Mouse (Mus musculus) hindbrain, embryonic 12.5 days (tissue): ENCODE measurements at regions not wholly inside any gene's neighbourhood (a gene's known extent, or its start where the extent isn't known, plus 50 kb on each side); places are given as distances from the start of the nearest gene placed in this dataset.

Source experiments
- ATAC-seq: fragments of 200-750 bp; cut with Nextera tagmentation; 2 replicates; pipeline ENCODE4 v1.8.0; 2017; ENCODE audit warnings: moderate TSS enrichment; ENCODE audit not compliant: low FRiP score
- H3K27ac ChIP-seq: fragments of 300-500 bp; sonication (generic); 2 replicates; pipeline ENCODE4 v1.5.1; 2016; ENCODE audit warnings: mild to moderate bottlenecking
- H3K27me3 ChIP-seq: fragments of 300-500 bp; sonication (generic); 2 replicates; pipeline ENCODE4 v1.6.1; 2016; ENCODE audit warnings: mild to moderate bottlenecking
- H3K36me3 ChIP-seq: fragments of 300-500 bp; sonication (generic); 2 replicates; pipeline ENCODE4 v1.6.1; 2016; ENCODE audit warnings: mild to moderate bottlenecking
- H3K4me1 ChIP-seq: fragments of 300-500 bp; sonication (generic); 2 replicates; pipeline ENCODE4 v1.6.1; 2016
- H3K4me2 ChIP-seq: fragments of 300-500 bp; sonication (generic); replicated peaks from 2 replicates; pipeline ENCODE4 v1.6.1; 2016; ENCODE audit warnings: mild to moderate bottlenecking
- H3K4me3 ChIP-seq: fragments of 300-500 bp; sonication (generic); 2 replicates; pipeline ENCODE4 v1.5.1; 2016; ENCODE audit warnings: mild to moderate bottlenecking
- H3K9ac ChIP-seq: fragments of 300-500 bp; sonication (generic); 2 replicates; pipeline ENCODE4 v1.6.1; 2016; ENCODE audit warnings: mild to moderate bottlenecking, moderate library complexity
- H3K9me3 ChIP-seq: fragments of 300-500 bp; sonication (generic); replicated peaks from 2 replicates; pipeline ENCODE4 v1.6.1; 2016; ENCODE audit warnings: mild to moderate bottlenecking
- WGBS: fragments of 180-500 bp; shearing (Covaris S2); methylation state at CpG from one replicate; pipeline ENCODE4 v1.1.7; 2016; 5-methylcytosine and 5-hydroxymethylcytosine counted together

GRCm38 (mm10) chr11:44136024-44136423 is 235.0 kb upstream of the Adra1b start:
- no peaks in the 10 kb centered on the region for H3K4me1 ChIP-seq

GRCm38 (mm10) chr11:44142996-44143395 is 242.0 kb upstream of the Adra1b start:
- no peak overlapping the region for H3K4me2 ChIP-seq
- H3K4me3 ChIP-seq = no peak overlapping the region
- no peaks in the 10 kb centered on the region for H3K9me3 ChIP-seq
- ATAC-seq = no peak
- WGBS = 94% methylated on average over 4 of the region's 4 CpGs
- no peak overlapping the region for H3K9ac ChIP-seq
- H3K36me3 ChIP-seq = no peaks in the 10 kb centered on the region
- no peaks in the 10 kb centered on the region for H3K4me1 ChIP-seq
- no peak overlapping the region for H3K27ac ChIP-seq
- H3K27me3 ChIP-seq = no peaks in the 10 kb centered on the region

More at GRCm38 (mm10) chr11:44136024-44136423, 235.0 kb upstream of the Adra1b start:
- ATAC-seq = no peak
- H3K27ac ChIP-seq = no peak overlapping the region
- WGBS = 86% methylated on average over 3 of the region's 3 CpGs
- no peaks in the 10 kb centered on the region for H3K27me3 ChIP-seq
- no peak overlapping the region for H3K4me2 ChIP-seq
- H3K9ac ChIP-seq = no peak overlapping the region
- no peaks in the 10 kb centered on the region for H3K36me3 ChIP-seq
- no peak overlapping the region for H3K4me3 ChIP-seq
- H3K9me3 ChIP-seq = no peaks in the 10 kb centered on the region

- Histone ChIP-seq H3K27ac (no peak overlapping the region), H3K9ac (no peak overlapping the region), H3K4me2 (no peak overlapping the region), H3K9me3 (no peaks in the 10 kb centered on the region), H3K36me3 (no peaks in the 10 kb centered on the region), H3K4me1 (no peaks in the 10 kb centered on the region), H3K27me3 (no peaks in the 10 kb centered on the region), H3K4me3 (no peak overlapping the region)
- WGBS = 82% methylated on average over 3 of the region's 3 CpGs
- no peak for ATAC-seq
Observed at GRCm38 (mm10) chr11:44144477-44144876, 243.5 kb upstream of the Adra1b start.

GRCm38 (mm10) chr11:44146419-44146818 is 245.4 kb upstream of the Adra1b start:
- H3K27ac ChIP-seq = no peak overlapping the region
- no peak overlapping the region for H3K9ac ChIP-seq
- H3K36me3 ChIP-seq = no peaks in the 10 kb centered on the region
- WGBS = 92% methylated on average over 3 of the region's 3 CpGs
- H3K9me3 ChIP-seq = no peaks in the 10 kb centered on the region
- ATAC-seq = no peak
- no peaks in the 10 kb centered on the region for H3K27me3 ChIP-seq
- no peak overlapping the region for H3K4me3 ChIP-seq
- H3K4me2 ChIP-seq = no peak overlapping the region
- H3K4me1 ChIP-seq = no peaks in the 10 kb centered on the region

- H3K9me3 ChIP-seq = no peaks in the 10 kb centered on the region
- no peak overlapping the region for H3K27ac ChIP-seq
- no peak overlapping the region for H3K4me3 ChIP-seq
- H3K9ac ChIP-seq = no peak overlapping the region
- H3K4me2 ChIP-seq = no peak overlapping the region
- H3K27me3 ChIP-seq = no peaks in the 10 kb centered on the region
- WGBS = 91% methylated on average over 3 of the region's 3 CpGs
- no peaks in the 10 kb centered on the region for H3K36me3 ChIP-seq
- 0 out of 2 replicates have a peak, but pooled peaks cover 5% of the 10 kb centered on the region for H3K4me1 ChIP-seq
- no peak for ATAC-seq
Observed at GRCm38 (mm10) chr11:44153576-44153975, 246.3 kb upstream of the Il12b start.

GRCm38 (mm10) chr11:44155591-44155990 is 244.3 kb upstream of the Il12b start:
- H3K4me3 ChIP-seq = no peak overlapping the region
- no peaks in the 10 kb centered on the region for H3K9me3 ChIP-seq
- no peaks in the 10 kb centered on the region for H3K36me3 ChIP-seq
- 0 out of 2 replicates have a peak, but pooled peaks cover 5% of the 10 kb centered on the region for H3K4me1 ChIP-seq
- no peak overlapping the region for H3K9ac ChIP-seq
- no peaks in the 10 kb centered on the region for H3K27me3 ChIP-seq
- WGBS = 52% methylated on average over 2 of the region's 2 CpGs
- ATAC-seq = no peak
- no peak overlapping the region for H3K4me2 ChIP-seq
- no peak overlapping the region for H3K27ac ChIP-seq

- no peaks in the 10 kb centered on the region for H3K9me3 ChIP-seq
- H3K4me1 ChIP-seq = 0 out of 2 replicates have a peak, but pooled peaks cover 5% of the 10 kb centered on the region
- ATAC-seq = no peak
- no peak overlapping the region for H3K4me2 ChIP-seq
- H3K9ac ChIP-seq = no peak overlapping the region
- WGBS = 52% methylated on average over 5 of the region's 5 CpGs
- H3K27me3 ChIP-seq = no peaks in the 10 kb centered on the region
- H3K27ac ChIP-seq = no peak overlapping the region
- no peak overlapping the region for H3K4me3 ChIP-seq
- H3K36me3 ChIP-seq = no peaks in the 10 kb centered on the region
Observed at GRCm38 (mm10) chr11:44156081-44156480, 243.8 kb upstream of the Il12b start.

- H3K4me3 ChIP-seq = no peak overlapping the region
- no peaks in the 10 kb centered on the region for H3K27me3 ChIP-seq
- no peak overlapping the region for H3K27ac ChIP-seq
- no peaks in the 10 kb centered on the region for H3K36me3 ChIP-seq
- H3K9ac ChIP-seq = no peak overlapping the region
- ATAC-seq = no peak
- WGBS = 85% methylated on average over 3 of the region's 3 CpGs
- no peaks in the 10 kb centered on the region for H3K9me3 ChIP-seq
- H3K4me2 ChIP-seq = no peak overlapping the region
- H3K4me1 ChIP-seq = 0 out of 2 replicates have a peak, but pooled peaks cover 5% of the 10 kb centered on the region
Observed at GRCm38 (mm10) chr11:44156490-44157345, 243.1 kb upstream of the Il12b start.

GRCm38 (mm10) chr11:44158236-44158635 is 241.6 kb upstream of the Il12b start:
- H3K9ac ChIP-seq = no peak overlapping the region
- H3K36me3 ChIP-seq = no peaks in the 10 kb centered on the region
- H3K9me3 ChIP-seq = no peaks in the 10 kb centered on the region
- H3K4me2 ChIP-seq = no peak overlapping the region
- H3K27ac ChIP-seq = no peak overlapping the region
- whole genome bisulfite sequencing = 81% methylated on average over 5 of the region's 5 CpGs
- no peak for ATAC-seq
- 0 out of 2 replicates have a peak, but pooled peaks cover 5% of the 10 kb centered on the region for H3K4me1 ChIP-seq
- no peaks in the 10 kb centered on the region for H3K27me3 ChIP-seq
- no peak overlapping the region for H3K4me3 ChIP-seq

GRCm38 (mm10) chr11:44161734-44162418 is 238.0 kb upstream of the Il12b start:
- no peaks in the 10 kb centered on the region for H3K36me3 ChIP-seq
- WGBS = 86% methylated on average over 7 of the region's 7 CpGs
- no peak overlapping the region for H3K4me3 ChIP-seq
- H3K9ac ChIP-seq = no peak overlapping the region
- no peak for ATAC-seq
- no peaks in the 10 kb centered on the region for H3K27me3 ChIP-seq
- no peak overlapping the region for H3K27ac ChIP-seq
- H3K9me3 ChIP-seq = no peaks in the 10 kb centered on the region
- H3K4me2 ChIP-seq = no peak overlapping the region
- 0 out of 2 replicates have a peak, but pooled peaks cover under 1% of the 10 kb centered on the region for H3K4me1 ChIP-seq

GRCm38 (mm10) chr11:44163049-44163448 is 236.8 kb upstream of the Il12b start:
- no peak overlapping the region for H3K4me2 ChIP-seq
- ATAC-seq = no peak
- no peaks in the 10 kb centered on the region for H3K36me3 ChIP-seq
- H3K4me1 ChIP-seq = no peaks in the 10 kb centered on the region
- no peaks in the 10 kb centered on the region for H3K9me3 ChIP-seq
- 87% methylated on average over 4 of the region's 4 CpGs for WGBS
- no peak overlapping the region for H3K4me3 ChIP-seq
- H3K27ac ChIP-seq = no peak overlapping the region
- no peak overlapping the region for H3K9ac ChIP-seq
- H3K27me3 ChIP-seq = no peaks in the 10 kb centered on the region

- 70% methylated on average over 1 of the region's 1 CpGs for WGBS
- Histone ChIP-seq H3K4me3 (no peak overlapping the region), H3K9ac (no peak overlapping the region), H3K27me3 (no peaks in the 10 kb centered on the region), H3K4me2 (no peak overlapping the region), H3K27ac (no peak overlapping the region), H3K4me1 (no peaks in the 10 kb centered on the region), H3K9me3 (no peaks in the 10 kb centered on the region), H3K36me3 (no peaks in the 10 kb centered on the region)
- ATAC-seq = no peak
Observed at GRCm38 (mm10) chr11:44163748-44164147, 236.1 kb upstream of the Il12b start.
